Mouse (Mus musculus) CH12.LX (cell line): Measurements from ENCODE around the gene Mphosph10. TPM values are rescaled to one million over a fixed set of nuclear protein-coding genes. Genes with fewer than 3 reads are reported as not detected.

Experiments
- DNase-seq: peaks from one replicate; pipeline ENCODE4 v3.0.0-alpha.2; 2013; ENCODE audit errors: extremely low read depth
- H3K27ac ChIP-seq: 2 replicates; pipeline ENCODE4 v1.5.1; 2012; ENCODE audit warnings: low read depth, mild to moderate bottlenecking, control low read depth, moderate library complexity; ENCODE audit not compliant: insufficient read depth
- H3K27me3 ChIP-seq: replicated peaks from 2 replicates; pipeline ENCODE3; 2012; ENCODE audit warnings: inconsistent platforms
- H3K36me3 ChIP-seq, 2 experiments: replicated peaks in 1 of 2; 2 replicates each; pipeline versions ENCODE3 to v1.6.1; 2012; ENCODE audit warnings: inconsistent platforms in 1 of 2, low read length in 1 of 2, mild to moderate bottlenecking in 1 of 2, mixed read lengths in 1 of 2, moderate library complexity in 1 of 2; ENCODE audit not compliant: control insufficient read depth in 1 of 2, insufficient read depth in 1 of 2
- H3K4me1 ChIP-seq, 2 experiments: 2 replicates each; pipeline ENCODE4 v1.6.1; 2012; ENCODE audit warnings: inconsistent platforms in 1 of 2, moderate library complexity in 1 of 2; ENCODE audit not compliant: insufficient read depth in 2 of 2, control insufficient read depth in 1 of 2
- H3K4me2 ChIP-seq: 2 replicates; pipeline ENCODE4 v1.6.1; 2012; ENCODE audit warnings: low read depth, mild to moderate bottlenecking, control low read depth; ENCODE audit not compliant: poor library complexity, insufficient read depth, severe bottlenecking
- H3K4me3 ChIP-seq, 3 experiments: fragments of 150-350 bp in 1 of 3; sonication (generic) in 1 of 3; replicated peaks in 1 of 3; 2 replicates each; pipeline versions ENCODE3 to v1.5.1; 2011 to 2012; ENCODE audit warnings: low read depth in 2 of 3, low read length in 2 of 3, mild to moderate bottlenecking in 2 of 3, moderate library complexity in 2 of 3, control low read depth in 1 of 3, improper control_type of control experiment in 1 of 3, inconsistent platforms in 1 of 3, mixed read lengths in 1 of 3; ENCODE audit not compliant: poor library complexity in 1 of 3
- H3K79me2 ChIP-seq: replicated peaks from 2 replicates; pipeline ENCODE4 v1.6.1; 2012; ENCODE audit warnings: mild to moderate bottlenecking, moderate library complexity; ENCODE audit not compliant: control insufficient read depth, poor library complexity, insufficient read depth, severe bottlenecking; ENCODE audit errors: extremely low read depth
- H3K9ac ChIP-seq: 2 replicates; pipeline ENCODE4 v1.6.1; 2012; ENCODE audit warnings: low read depth, mild to moderate bottlenecking, control low read depth, moderate library complexity; ENCODE audit not compliant: insufficient read depth
- H3K9me3 ChIP-seq: replicated peaks from 2 replicates; pipeline ENCODE3; 2012; ENCODE audit warnings: low read length, inconsistent platforms, mixed read lengths
- BHLHE40 ChIP-seq: IDR thresholded peaks from 2 replicates; pipeline ENCODE4 v1.6.1; 2011; ENCODE audit warnings: mild to moderate bottlenecking, low read depth, low read length, improper control_type of control experiment
- ELF1 ChIP-seq: IDR thresholded peaks from 2 replicates; pipeline ENCODE4 v1.6.1; 2014; ENCODE audit warnings: low read depth, mild to moderate bottlenecking, inconsistent platforms, low read length, improper control_type of control experiment
- EP300 ChIP-seq: IDR thresholded peaks from 2 replicates; pipeline ENCODE4 v1.6.1; 2011; ENCODE audit warnings: low read length, improper control_type of control experiment
- HCFC1 ChIP-seq: IDR thresholded peaks from 2 replicates; pipeline ENCODE4 v1.6.1; 2012; ENCODE audit warnings: low read depth, mild to moderate bottlenecking, inconsistent platforms, low read length, improper control_type of control experiment
- IRF4 ChIP-seq: IDR thresholded peaks from 2 replicates; pipeline ENCODE4 v1.6.1; 2014; ENCODE audit warnings: low read depth, mild to moderate bottlenecking, inconsistent platforms, low read length, improper control_type of control experiment
- MEF2A ChIP-seq: IDR thresholded peaks from 2 replicates; pipeline ENCODE4 v1.6.1; 2014; ENCODE audit warnings: low read depth, mild to moderate bottlenecking, inconsistent platforms, low read length, improper control_type of control experiment, borderline replicate concordance
- MXI1 ChIP-seq: IDR thresholded peaks from 2 replicates; pipeline ENCODE4 v1.6.1; 2011; ENCODE audit warnings: mild to moderate bottlenecking, low read depth, low read length, improper control_type of control experiment
- MYC ChIP-seq: IDR thresholded peaks from 2 replicates; pipeline ENCODE4 v1.6.1; 2011; ENCODE audit warnings: low read depth, mild to moderate bottlenecking, improper control_type of control experiment, low read length
- POLR2A ChIP-seq: IDR thresholded peaks from 2 replicates; pipeline ENCODE4 v1.6.1; 2011; ENCODE audit warnings: low read depth, mild to moderate bottlenecking, improper control_type of control experiment, low read length
- POLR2AphosphoS2 ChIP-seq: IDR thresholded peaks from 2 replicates; pipeline ENCODE4 v1.6.1; 2011; ENCODE audit warnings: low read depth, low read length, improper control_type of control experiment
- RAD21 ChIP-seq: IDR thresholded peaks from 2 replicates; pipeline ENCODE4 v1.6.1; 2011; ENCODE audit warnings: low read depth, mild to moderate bottlenecking, low read length, improper control_type of control experiment, moderate library complexity
- SMC3 ChIP-seq: IDR thresholded peaks from 2 replicates; pipeline ENCODE4 v1.6.1; 2011; ENCODE audit warnings: low read depth, low read length, improper control_type of control experiment
- TCF12 ChIP-seq: IDR thresholded peaks from 2 replicates; pipeline ENCODE4 v1.6.1; 2014; ENCODE audit warnings: low read depth, mild to moderate bottlenecking, inconsistent platforms, low read length, improper control_type of control experiment
- ZC3H11A ChIP-seq: IDR thresholded peaks from 2 replicates; pipeline ENCODE4 v1.6.1; 2012; ENCODE audit warnings: low read depth, mild to moderate bottlenecking, inconsistent platforms, low read length, improper control_type of control experiment
- ZKSCAN1 ChIP-seq: IDR thresholded peaks from 2 replicates; pipeline ENCODE4 v1.6.1; 2012; ENCODE audit warnings: low read depth, inconsistent platforms, low read length, improper control_type of control experiment, borderline replicate concordance
- dilution Hi-C: fragments of 300-500 bp; cut with MboI; formaldehyde crosslinking; loops from 2 replicates; pipeline ENCODE4 v1.14.3; 2020; ENCODE audit warnings: low sequenced_read_pairs; ENCODE audit not compliant: extremely low pct_unique_long_range_greater_than_20kb, extremely low pct_ligation_motif_present
- in situ Hi-C: fragments of 300-500 bp; cut with MboI; formaldehyde crosslinking; loops from 3 replicates; pipeline ENCODE4 v1.14.3; 2019; ENCODE audit warnings: low sequenced_read_pairs, low pct_ligation_motif_present, low pct_unique_long_range_greater_than_20kb, mixed read lengths
- polyA plus RNA-seq: library from polyadenylated mRNA; unstranded; fragments of >175 nt; gene quantifications from 2 replicates; pipeline ENCODE4 v1.2.1, GENCODE M21; 2012; ENCODE audit warnings: low read depth; ENCODE audit not compliant: insufficient read length
- total RNA-seq, 2 experiments: library from RNA; depleted of rRNA; stranded (reverse); fragments of 300-350 nt in 1 of 2; fragments of >200 nt in 1 of 2; gene quantifications; 2 replicates each; pipeline ENCODE4 v1.2.3; 2012 to 2014

The Mphosph10 gene
- total and polyA plus RNA-seq, 3 experiments, result 56.5 to 141 (median 107) TPM

GRCm38 (mm10) chr7:64360586-64360945 is 31.5 kb downstream of the Mphosph10 start:
- H3K4me2 ChIP-seq, result peak overlapping the region; percentile 8; the same call in 1 of the 2 replicates
- H3K27me3 ChIP-seq, result no peaks in the 10 kb centered on the region
- no peaks in the 10 kb centered on the region for H3K79me2 ChIP-seq
- no peak overlapping the region for H3K4me3 ChIP-seq
- H3K4me1 ChIP-seq, result peaks cover 3 to 19% of the 10 kb centered on the region in 2 experiments; a peak in 1 of 4 replicates
- H3K9me3 ChIP-seq, result no peaks in the 10 kb centered on the region
- H3K9ac ChIP-seq, result peak overlapping the region; percentile 25; the same call in 1 of the 2 replicates
- dilution Hi-C loops, result no loop called here
- in situ Hi-C loops, result no loop called here
- H3K36me3 ChIP-seq, result peaks cover 51 to 82% of the 10 kb centered on the region in 2 experiments
- TF ChIP-seq MXI1 (no peak), ZKSCAN1 (no peak), BHLHE40 (no peak), POLR2A (no peak), IRF4 (no peak), SMC3 (no peak), ELF1 (no peak)
- H3K27ac ChIP-seq, result peak overlapping the region; percentile 64
- peak; percentile 15 for DNase-seq

- in situ Hi-C loops, result no loop called here
- no peak for TF ChIP-seq RAD21
- 0 out of 2 replicates have a peak, but pooled peaks have one; percentile 15 for TF ChIP-seq MYC
- no peak for TF ChIP-seq ZC3H11A
- TF ChIP-seq POLR2AphosphoS2, result no peak
- peak; percentile 48; the same call in 1 of the 2 replicates for TF ChIP-seq POLR2A
- TF ChIP-seq EP300, result 0 out of 2 replicates have a peak, but pooled peaks have one; percentile 20
- peak; percentile 19; the same call in 1 of the 2 replicates for TF ChIP-seq HCFC1
- TF ChIP-seq TCF12, result 0 out of 2 replicates have a peak, but pooled peaks have one; percentile 26
- TF ChIP-seq MEF2A, result no peak
- no peaks in the 10 kb centered on the region for H3K27me3 ChIP-seq
- dilution Hi-C loops, result no loop called here
- peak; percentile 18 for DNase-seq
- peaks cover 3 to 19% of the 10 kb centered on the region in 2 experiments; a peak in 1 of 4 replicates for H3K4me1 ChIP-seq
- H3K36me3 ChIP-seq, result peaks cover 51 to 77% of the 10 kb centered on the region in 2 experiments
- peak overlapping the region; percentile 16; the same call in 1 of the 2 replicates for H3K4me2 ChIP-seq
- peak overlapping the region; percentile 27 to 54 (median 41) for H3K4me3 ChIP-seq
- no peaks in the 10 kb centered on the region for H3K79me2 ChIP-seq
- H3K27ac ChIP-seq, result peak overlapping the region; percentile 64
- peak overlapping the region; percentile 25 for H3K9ac ChIP-seq
- H3K9me3 ChIP-seq, result no peaks in the 10 kb centered on the region
These were observed 32.0 kb downstream of the Mphosph10 start for GRCm38 (mm10) chr7:64359943-64360585.
